Mouse (Mus musculus) frontal cortex, postnatal 25 days (tissue): ENCODE results near the gene Phactr4.

Source experiments
- DNase-seq, 2 experiments: peaks; one replicate each; pipeline ENCODE4 v3.0.0; 2022; ENCODE audit warnings: low spot score in 2 of 2

The Phactr4 gene

GRCm38 (mm10) chr4:132369953-132370750 lies 52.1 kb downstream of the Phactr4 start:
- no peak for DNase-seq

GRCm38 (mm10) chr4:132367480-132368201 lies 54.6 kb downstream of the Phactr4 start:
- DNase-seq: no peak

- DNase-seq: no peak
Measured at GRCm38 (mm10) chr4:132365450-132366060, 56.7 kb downstream of the Phactr4 start.

- DNase-seq: no peak
Measured at GRCm38 (mm10) chr4:132363487-132363886, 58.8 kb downstream of the Phactr4 start.

- no peak for DNase-seq
Measured at GRCm38 (mm10) chr4:132359510-132359909, 62.8 kb downstream of the Phactr4 start.

- no peak for DNase-seq
Measured at GRCm38 (mm10) chr4:132356170-132356569, 66.1 kb downstream of the Phactr4 start.

DNA sequence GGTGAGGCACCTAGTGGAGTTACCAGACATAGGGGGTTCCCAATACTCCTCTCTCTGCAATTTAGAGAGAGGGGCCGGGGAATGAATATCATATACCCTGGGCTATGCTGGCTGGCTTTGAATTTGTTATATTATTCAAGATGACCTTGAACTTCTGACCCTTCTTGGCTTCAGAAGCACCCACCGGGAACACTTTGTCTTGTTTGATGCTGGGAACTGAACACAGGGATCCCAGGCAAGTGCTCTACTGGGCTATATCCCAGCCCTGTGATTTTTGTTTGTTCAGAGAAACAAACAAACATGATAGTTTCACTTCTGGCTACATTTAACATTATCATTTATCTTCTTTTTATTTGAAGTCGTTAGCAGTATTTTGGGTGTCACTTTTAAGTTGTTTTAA lies 66.9 kb downstream of the Phactr4 start:
- DNase-seq: no peak

GRCm38 (mm10) chr4:132354571-132354970 lies 67.7 kb downstream of the Phactr4 start:
- no peak for DNase-seq

DNA sequence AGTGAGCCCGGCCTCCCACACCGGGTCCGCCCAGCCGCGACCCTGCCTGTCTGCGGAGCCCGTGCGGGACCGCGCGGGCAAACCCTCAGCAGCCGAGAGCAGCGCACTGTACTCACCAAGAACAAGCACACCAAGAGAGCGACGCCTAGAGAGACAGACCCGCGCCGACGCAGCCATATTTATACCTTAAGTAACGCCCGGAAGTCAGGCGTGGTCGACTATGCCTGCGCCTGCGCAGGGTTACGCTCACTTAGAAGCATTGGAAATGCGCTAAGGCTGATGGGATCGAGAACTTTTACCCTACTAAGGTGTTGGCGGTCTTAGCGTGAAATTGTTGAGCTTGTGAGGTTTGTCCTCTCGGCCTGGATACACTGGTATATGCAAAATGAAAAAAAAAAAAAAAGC lies 68.8 kb downstream of the Phactr4 start, which contains the start of gene Rcc1:
TSS of gene Rcc1 (minus strand) at position 125 of the 405 bp plus-strand sequence.
- peak; percentile 85 to 87 for DNase-seq

GRCm38 (mm10) chr4:132352739-132353138 lies 69.5 kb downstream of the Phactr4 start:
- DNase-seq: no peak

DNA sequence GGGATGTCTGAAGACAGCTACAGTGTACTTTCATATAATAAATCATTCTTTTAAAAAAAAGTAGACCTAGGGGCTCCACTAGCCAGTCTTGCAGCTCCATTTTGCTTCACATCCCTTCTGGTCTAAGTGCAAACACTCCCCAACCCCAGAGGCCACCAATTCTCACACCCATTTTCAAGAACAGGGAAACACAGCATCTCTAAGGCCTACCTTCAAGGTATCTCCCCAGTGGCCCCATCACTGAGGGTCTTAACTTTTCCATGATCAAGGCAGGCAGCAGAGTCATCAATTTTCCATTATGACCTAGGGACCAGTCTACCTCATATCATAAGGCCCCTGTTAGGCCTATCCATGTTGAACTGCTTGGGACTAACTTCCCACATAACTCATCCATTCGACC lies 70.9 kb downstream of the Phactr4 start:
- no peak for DNase-seq

DNA sequence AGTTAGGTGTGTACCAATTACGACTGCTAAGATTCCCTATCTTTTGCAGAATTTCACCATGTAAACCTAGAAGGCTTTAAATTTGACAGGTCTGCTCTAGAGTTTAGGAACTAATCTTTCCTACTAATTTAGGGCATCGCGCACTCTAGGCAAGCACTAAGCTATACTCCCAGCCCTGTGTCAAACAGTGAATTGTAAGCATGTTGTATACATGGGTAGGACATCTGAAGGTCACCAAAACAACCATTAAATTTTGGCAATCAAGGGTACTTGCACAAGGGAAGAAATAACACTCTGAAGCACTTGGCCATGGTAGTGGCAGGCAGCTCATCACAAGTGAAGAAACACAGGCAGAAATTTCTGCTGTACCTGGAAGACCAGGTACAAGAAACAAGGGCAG lies 71.4 kb downstream of the Phactr4 start:
- no peak for DNase-seq

DNA sequence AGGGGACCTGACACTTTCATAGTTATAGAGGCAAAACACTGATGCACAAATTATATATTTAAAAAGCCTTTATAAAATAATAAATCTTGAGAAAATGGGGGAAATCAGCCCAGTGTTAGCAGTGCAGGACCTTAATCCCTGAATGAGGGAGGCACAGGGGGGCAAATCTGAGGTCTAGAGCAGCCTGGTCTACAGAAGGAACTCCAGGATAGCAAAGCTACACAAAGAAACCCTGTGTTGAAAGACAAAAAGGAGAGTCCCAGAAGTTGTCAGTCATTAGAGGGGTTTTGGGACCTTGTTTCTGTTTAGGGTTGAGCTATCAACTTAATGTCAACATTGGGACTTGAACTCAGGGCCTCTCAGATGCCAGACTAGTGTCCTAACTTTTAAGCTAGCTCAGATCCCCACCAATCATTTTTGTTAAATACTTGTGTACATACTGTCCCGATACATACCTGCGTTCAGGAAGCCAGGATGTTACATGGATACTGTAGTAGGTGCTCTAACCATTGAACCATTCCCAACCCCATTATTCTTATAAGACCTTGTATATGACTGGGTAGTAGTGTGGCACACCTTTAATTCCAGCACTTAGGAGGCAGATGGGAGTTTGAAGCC lies 72.1 kb downstream of the Phactr4 start:
- no peak for DNase-seq

GRCm38 (mm10) chr4:132349495-132350122 lies 72.7 kb downstream of the Phactr4 start:
- DNase-seq: no peak

GRCm38 (mm10) chr4:132346661-132347060 lies 75.6 kb downstream of the Phactr4 start:
- no peak for DNase-seq

DNA sequence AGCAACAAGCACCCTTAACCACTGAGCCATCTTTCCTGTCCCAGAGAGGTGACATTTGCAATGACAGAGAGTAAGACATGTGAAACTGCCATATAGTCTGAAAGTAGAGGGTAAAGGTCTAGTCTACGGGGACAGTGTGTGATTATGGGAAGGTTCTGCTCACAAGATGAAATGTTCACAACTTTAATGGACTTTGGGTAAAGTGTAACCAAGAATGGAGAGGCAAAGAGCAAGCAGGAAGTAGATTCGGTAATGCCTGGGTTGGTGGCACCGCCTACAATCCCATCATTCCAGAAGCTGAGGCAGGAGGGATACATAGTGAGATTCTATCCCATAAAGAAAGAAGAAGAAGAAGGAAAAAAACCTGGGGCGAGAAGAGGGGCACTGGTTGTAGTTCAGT lies 76.0 kb downstream of the Phactr4 start:
- no peak for DNase-seq

DNA sequence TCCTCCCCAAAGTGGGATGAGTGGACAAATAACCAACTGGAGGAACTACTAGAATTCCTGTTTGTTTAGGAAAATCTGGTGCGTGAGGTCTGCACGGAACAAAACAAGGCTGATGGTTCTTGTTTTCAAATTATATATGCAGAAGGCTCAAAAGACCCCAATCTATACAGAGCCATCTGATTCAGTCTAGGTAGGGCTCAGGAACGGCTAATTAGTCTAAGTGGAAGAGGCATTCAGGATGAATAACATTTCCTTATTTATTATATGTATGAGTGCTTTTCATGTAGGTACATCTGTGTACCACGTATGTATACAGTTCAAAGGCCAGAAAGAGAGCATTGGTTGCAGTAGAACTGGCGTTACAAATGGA lies 76.5 kb downstream of the Phactr4 start:
- no peak for DNase-seq

- DNase-seq: peak; percentile 96 to 99
Measured at GRCm38 (mm10) chr4:132345135-132345842, 77.0 kb downstream of the Phactr4 start.

DNA sequence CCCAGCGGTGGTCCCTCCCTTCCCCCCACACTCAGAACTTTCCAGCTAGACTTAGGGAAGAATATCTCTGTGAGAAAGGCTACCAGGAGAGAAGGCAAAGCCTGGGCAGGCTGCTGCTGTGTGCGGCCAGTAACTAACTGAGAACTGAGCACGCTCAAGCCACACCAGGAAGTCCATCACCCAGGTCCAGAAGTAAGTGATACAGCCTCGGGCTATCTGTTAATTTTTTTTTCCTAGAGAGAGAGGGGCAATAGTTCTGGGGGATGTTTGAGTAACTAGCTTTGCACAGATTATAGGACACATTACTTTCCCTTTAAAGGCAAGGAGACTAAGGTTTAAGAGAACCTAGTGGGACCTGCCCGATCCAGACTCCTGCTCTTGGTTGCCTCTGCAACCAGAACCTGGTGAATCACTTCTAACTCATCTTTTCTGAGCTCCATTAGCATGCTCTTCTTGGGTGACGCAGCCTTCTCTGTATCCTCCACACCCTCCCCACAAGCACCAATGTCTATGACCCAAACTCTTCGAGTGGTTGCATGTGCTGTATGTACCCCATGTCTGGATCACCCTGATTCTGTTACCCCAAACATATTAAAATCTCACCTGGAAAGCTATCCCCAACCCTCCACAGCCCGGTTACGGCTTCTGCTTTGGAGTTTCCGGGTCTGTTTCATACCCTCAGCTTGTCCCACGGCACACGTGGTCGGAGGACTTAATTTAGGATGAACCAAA lies 77.7 kb downstream of the Phactr4 start:
- no peak for DNase-seq

DNA sequence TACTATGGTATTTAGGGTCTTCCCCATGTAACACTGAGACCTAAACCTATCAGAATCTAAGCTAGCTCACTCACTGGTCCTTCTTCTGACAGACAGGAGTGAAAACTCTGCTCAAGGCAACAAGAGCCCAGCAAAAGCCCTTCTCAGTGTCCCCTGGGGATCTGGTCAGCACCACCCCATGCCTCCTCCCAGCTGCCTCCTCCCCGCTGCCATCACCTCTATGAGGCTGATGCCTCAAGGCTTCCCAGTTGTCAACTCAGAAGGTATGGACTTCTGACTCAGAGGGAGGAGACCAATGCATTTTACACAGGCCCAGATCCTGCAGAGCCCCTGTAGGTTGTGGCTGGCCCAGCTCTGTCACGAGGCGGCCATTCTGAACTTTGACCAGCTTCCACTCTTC lies 80.8 kb downstream of the Phactr4 start:
- DNase-seq: no peak
